Mouse (Mus musculus) lung, postnatal 4 days (tissue): ENCODE measurements around the gene Zdhhc21.

Source experiments
- DNase-seq, 2 experiments: peaks; one replicate each; pipeline ENCODE4 v3.0.0; 2021

Zdhhc21 gene

DNA sequence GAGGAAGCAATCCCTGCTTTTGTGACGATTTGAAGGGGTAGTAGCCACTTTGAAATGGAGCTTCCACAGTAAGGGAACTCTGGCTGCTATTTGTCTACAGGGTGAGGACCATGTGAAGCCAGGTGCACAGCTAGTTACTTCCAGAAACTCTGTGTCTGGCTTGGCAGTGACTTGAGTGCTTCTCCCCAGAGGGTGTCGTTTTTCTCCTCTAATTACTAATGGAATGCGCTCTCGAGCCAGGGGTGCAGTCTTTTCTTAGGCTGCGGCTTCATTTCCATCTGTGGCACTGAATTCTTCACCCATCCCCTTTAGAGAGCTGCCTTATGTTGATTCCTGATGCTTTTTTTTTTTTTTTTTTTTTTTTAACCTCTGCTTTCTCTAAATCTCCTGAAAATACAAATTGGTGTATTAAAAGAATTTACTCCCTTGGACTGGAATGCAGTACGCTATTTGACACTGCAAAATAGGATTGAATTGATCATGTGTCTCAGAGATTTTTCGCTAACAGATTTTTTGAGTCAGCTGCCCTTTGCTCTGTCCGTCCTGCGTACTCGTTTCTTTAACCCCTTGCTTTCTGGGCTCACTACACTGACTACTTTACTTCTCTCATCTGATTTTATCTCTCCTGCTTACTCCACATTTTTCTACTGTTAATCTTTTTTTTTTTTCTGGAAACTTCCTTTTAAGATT is 97.2 kb downstream of the Zdhhc21 start:
- DNase-seq: no peak

DNA sequence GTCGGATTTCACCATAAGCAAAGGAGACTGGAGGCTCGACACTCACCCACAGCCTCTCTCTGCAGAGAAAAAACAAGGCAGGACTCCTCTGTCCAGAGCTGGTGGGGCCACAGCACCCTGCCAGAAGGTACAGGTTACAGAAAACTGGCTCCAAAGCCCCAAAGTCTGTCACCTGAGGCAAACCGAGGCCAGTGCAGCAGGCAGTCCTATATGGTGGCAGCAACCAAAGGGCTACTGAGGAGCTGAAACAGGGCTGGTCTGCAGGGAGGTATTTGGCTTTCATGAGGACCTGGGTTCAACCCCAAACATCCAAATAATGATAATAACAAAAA is 103.5 kb downstream of the Zdhhc21 start:
- DNase-seq: no peak

DNA sequence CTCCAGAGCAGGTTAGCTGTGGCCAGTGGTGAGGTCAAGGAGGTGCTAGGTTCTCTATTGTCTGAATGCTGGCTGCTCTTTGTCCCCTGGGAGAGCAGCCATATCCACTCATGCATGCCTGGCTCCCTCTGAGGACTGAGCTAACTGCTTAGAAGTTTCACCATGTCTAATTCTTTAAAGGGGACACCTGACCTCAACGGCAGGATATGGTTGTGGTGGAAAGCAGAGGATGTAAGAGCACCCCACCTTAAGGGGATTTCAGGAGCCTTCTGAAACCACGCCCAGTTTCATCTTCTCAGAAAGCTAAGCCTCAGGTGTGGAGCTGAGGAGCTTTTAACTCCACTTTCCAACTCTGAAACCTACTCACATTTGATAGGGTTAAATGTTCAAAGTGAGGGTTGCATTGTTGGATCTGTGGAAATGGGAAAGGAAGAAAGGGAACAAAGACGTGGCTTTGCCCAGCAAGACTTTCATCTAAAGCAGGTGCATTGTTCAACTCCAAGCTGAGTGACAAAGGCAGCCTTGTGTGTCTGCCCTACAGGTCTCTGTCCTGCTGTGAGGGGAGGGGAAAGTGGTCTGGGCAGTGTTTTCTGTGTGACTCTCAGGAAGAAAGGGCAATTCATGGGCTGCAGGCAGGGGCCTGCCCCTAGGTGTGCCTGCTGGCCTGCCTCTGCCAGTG is 104.0 kb downstream of the Zdhhc21 start:
- no peak for DNase-seq
